Mouse (Mus musculus) heart, embryonic 11.5 days (tissue): ENCODE results near the gene Mettl4. TPM values are rescaled to one million over a fixed set of nuclear protein-coding genes. Genes with fewer than 3 reads are reported as not detected.
"Not testable (repeated sequence)": the region's sequence is repeated elsewhere in the genome, so short reads cannot be mapped to it uniquely, and the experiment has no call there.

Source experiments
- ATAC-seq: fragments of 200-750 bp; cut with Nextera tagmentation; replicated peaks from 2 replicates; pipeline ENCODE4 v1.8.0; 2017; ENCODE audit warnings: moderate library complexity; ENCODE audit not compliant: insufficient number of reproducible peaks, low FRiP score, low TSS enrichment
- H3K27ac ChIP-seq: fragments of 300-500 bp; sonication (generic); 2 replicates; pipeline ENCODE4 v1.5.1; 2014; ENCODE audit warnings: mild to moderate bottlenecking, low read depth, low read length
- H3K27me3 ChIP-seq: fragments of 300-500 bp; sonication (generic); 2 replicates; pipeline ENCODE4 v1.6.1; 2014; ENCODE audit warnings: mild to moderate bottlenecking, low read length, mixed read lengths; ENCODE audit not compliant: control insufficient read depth, insufficient read depth
- H3K36me3 ChIP-seq: fragments of 300-500 bp; sonication (generic); 2 replicates; pipeline ENCODE4 v1.6.1; 2014; ENCODE audit warnings: mild to moderate bottlenecking, low read length, moderate library complexity, mixed read lengths; ENCODE audit not compliant: control insufficient read depth, insufficient read depth
- H3K4me1 ChIP-seq: fragments of 300-500 bp; sonication (generic); 2 replicates; pipeline ENCODE4 v1.6.1; 2014; ENCODE audit warnings: low read length; ENCODE audit not compliant: control insufficient read depth, insufficient read depth
- H3K4me2 ChIP-seq: fragments of 300-500 bp; sonication (generic); 2 replicates; pipeline ENCODE4 v1.6.1; 2014; ENCODE audit warnings: mild to moderate bottlenecking, moderate library complexity
- H3K4me3 ChIP-seq: fragments of 300-500 bp; sonication (generic); 2 replicates; pipeline ENCODE4 v1.5.1; 2014; ENCODE audit warnings: low read depth, low read length
- H3K9ac ChIP-seq: fragments of 300-500 bp; sonication (generic); 2 replicates; pipeline ENCODE4 v1.6.1; 2014; ENCODE audit warnings: mild to moderate bottlenecking, low read depth, low read length, moderate library complexity
- H3K9me3 ChIP-seq: fragments of 300-500 bp; sonication (generic); replicated peaks from 2 replicates; pipeline ENCODE4 v1.6.1; 2016; ENCODE audit warnings: low read length; ENCODE audit not compliant: control insufficient read depth
- WGBS: fragments of 180-500 bp; shearing (Covaris S2); extraction: QIAGEN DNeasy Blood & Tissue Kit; methylation state at CpG from one replicate; pipeline ENCODE4 v1.1.7; 2014; ENCODE audit not compliant: insufficient replicate concordance; 5-methylcytosine and 5-hydroxymethylcytosine counted together
- polyA plus RNA-seq: library from polyadenylated mRNA; unstranded; fragments of >200 nt; fragmentation: Nextera tagmentation; extraction: Ambion mirVana; gene quantifications from 2 replicates; pipeline ENCODE4 v1.2.1, GENCODE M21; 2014

Mettl4 gene
- polyA plus RNA-seq, 1 experiment from 2014 or later = 16.6 TPM

DNA sequence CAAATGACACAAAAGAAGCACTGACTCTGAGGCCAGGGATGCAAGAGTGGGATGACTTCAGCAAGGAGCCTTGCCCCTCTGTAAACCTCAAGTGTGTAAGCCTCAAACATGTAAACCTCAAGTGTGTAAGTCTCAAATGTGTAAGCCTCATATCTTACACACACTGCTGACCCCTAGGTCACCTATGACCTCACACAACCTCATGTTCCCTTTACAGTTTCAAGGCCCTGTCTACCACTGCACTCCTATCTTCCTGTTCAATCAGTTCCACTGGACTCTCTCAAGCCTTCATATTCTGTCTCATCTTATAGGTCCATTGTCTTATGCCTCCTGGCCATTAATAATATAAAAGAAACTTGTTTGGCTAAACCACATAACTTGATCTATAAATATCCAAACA is 13.9 kb downstream of the Mettl4 start:
- Histone ChIP-seq H3K4me1 (no peaks in the 10 kb centered on the region), H3K27me3 (no peaks in the 10 kb centered on the region), H3K27ac (no peak overlapping the region), H3K9ac (no peak overlapping the region), H3K4me3 (no peak overlapping the region), H3K9me3 (no peaks in the 10 kb centered on the region), H3K36me3 (no peaks in the 10 kb centered on the region), H3K4me2 (no peak overlapping the region)
- no peak for ATAC-seq

DNA sequence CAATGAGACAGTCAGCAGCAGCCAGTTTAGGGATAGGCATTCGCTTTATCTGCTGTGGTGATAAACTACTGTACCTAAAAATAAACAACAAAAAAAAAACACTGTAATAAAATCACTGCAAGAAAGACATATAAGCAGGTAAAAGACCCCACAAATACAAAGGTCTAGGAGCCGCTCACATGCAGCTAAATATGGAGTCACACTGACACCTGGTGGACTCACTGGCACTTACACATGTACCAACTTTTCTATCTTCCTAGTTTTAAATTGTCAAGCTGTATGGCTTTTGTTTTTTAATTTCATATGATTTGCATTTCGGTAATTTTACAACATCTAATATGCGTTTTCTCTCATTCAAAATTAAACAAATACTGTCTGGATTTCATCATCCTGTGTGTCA is 14.4 kb downstream of the Mettl4 start:
- H3K4me1 ChIP-seq = no peaks in the 10 kb centered on the region
- no peaks in the 10 kb centered on the region for H3K27me3 ChIP-seq
- no peak overlapping the region for H3K9ac ChIP-seq
- no peaks in the 10 kb centered on the region for H3K9me3 ChIP-seq
- no peak overlapping the region for H3K27ac ChIP-seq
- H3K4me2 ChIP-seq = no peak overlapping the region
- 56% methylated on average over 4 of the region's 4 CpGs for WGBS
- H3K36me3 ChIP-seq = no peaks in the 10 kb centered on the region
- no peak overlapping the region for H3K4me3 ChIP-seq
- no peak for ATAC-seq

GRCm38 (mm10) chr17:94730416-94730815 is 19.4 kb downstream of the Mettl4 start:
- not testable (repeated sequence) for H3K9me3 ChIP-seq, H3K9ac ChIP-seq, ATAC-seq, H3K36me3 ChIP-seq, H3K4me1 ChIP-seq, H3K27ac ChIP-seq, H3K4me2 ChIP-seq, H3K27me3 ChIP-seq, H3K4me3 ChIP-seq
- WGBS = 32% methylated on average over 2 of the region's 2 CpGs

DNA sequence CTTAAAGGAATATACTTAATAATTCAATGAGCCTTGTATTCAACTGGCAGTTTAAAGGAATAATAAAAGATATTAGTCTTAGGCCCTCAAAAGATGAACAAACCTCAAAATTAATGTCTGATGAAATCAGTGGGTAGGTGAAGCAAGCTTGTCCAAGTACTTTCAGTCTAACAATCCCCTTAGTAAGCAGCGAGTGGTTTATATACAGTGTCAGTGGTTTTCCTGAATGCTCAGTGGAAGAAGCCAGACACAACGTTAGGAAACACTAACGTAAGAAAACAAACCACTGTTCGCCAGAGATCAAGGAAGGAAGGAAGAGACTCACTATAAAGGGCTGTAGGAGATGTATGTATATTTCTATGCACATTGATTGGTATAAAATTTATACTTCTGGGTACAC is 23.1 kb downstream of the Mettl4 start:
- Histone ChIP-seq H3K9me3 (no peaks in the 10 kb centered on the region), H3K27me3 (no peaks in the 10 kb centered on the region), H3K4me2 (no peak overlapping the region), H3K27ac (no peak overlapping the region), H3K9ac (no peak overlapping the region), H3K4me3 (no peak overlapping the region), H3K4me1 (no peaks in the 10 kb centered on the region), H3K36me3 (no peaks in the 10 kb centered on the region)
- ATAC-seq = no peak
- WGBS = 87% methylated on average over 4 of the region's 4 CpGs

- no peak overlapping the region for H3K4me2 ChIP-seq
- no peak overlapping the region for H3K4me3 ChIP-seq
- no peak for ATAC-seq
- no peaks in the 10 kb centered on the region for H3K9me3 ChIP-seq
- 81% methylated on average over 6 of the region's 6 CpGs for WGBS
- no peaks in the 10 kb centered on the region for H3K36me3 ChIP-seq
- H3K27ac ChIP-seq = no peak overlapping the region
- H3K9ac ChIP-seq = no peak overlapping the region
- no peaks in the 10 kb centered on the region for H3K4me1 ChIP-seq
- H3K27me3 ChIP-seq = no peaks in the 10 kb centered on the region
These were observed 76.1 kb downstream of the Mettl4 start for GRCm38 (mm10) chr17:94673515-94674317.
